Mouse (Mus musculus) right cerebral cortex, postnatal 25 days (tissue): ENCODE measurements around the gene Serpinh1.

Experiments used
- DNase-seq: peaks from one replicate; pipeline ENCODE4 v3.0.0; 2022

Serpinh1 gene

DNA sequence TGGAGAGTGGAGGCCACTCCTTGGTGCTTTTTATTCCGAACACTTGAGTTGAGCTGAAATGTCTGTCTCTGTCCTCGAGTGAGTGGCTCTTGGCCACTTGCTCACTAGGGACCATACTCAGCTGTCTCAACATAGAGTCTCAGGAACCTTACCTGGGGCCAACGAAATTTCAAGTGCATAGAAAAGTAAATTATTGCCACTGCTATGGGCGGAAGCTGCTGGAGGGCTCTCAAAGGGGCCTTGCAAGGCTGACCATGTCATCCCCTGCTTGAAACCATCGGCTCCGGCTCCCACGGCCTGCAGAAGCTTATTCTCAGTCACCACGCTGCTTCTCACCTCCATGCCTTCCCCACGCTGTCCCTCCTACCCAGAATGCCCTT lies 29.7 kb downstream of the Serpinh1 start:
- DNase-seq = no peak

DNA sequence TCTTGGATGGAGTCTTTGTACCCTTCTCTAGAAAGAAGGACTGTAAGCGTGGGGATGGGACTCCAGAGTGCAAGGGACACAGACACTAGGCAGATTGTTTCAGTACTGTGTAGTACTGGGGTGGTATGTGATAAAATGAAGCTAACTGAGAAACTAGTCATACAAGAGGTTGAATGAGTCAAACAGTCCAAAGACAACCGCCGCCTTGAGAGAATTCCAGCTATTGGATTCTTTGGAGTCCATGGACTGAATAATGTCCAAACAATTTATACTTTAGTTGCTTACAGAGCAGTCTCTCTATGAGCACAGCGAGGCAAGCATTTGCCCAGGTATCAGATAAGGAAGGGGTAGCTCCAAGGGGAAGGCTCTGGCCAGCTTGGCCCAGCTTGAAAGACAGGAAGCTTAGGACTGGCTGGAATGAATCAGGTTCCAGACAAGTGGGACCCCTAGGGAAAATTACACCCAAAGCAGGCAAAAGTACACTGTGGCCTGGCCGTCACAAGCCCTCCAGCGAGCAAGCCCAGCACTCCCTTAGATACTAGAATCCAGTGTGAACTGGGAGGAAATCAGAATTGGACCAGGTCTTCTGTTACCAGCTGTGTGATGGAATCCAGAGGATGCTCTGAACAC lies 30.2 kb downstream of the Serpinh1 start:
- DNase-seq = no peak

DNA sequence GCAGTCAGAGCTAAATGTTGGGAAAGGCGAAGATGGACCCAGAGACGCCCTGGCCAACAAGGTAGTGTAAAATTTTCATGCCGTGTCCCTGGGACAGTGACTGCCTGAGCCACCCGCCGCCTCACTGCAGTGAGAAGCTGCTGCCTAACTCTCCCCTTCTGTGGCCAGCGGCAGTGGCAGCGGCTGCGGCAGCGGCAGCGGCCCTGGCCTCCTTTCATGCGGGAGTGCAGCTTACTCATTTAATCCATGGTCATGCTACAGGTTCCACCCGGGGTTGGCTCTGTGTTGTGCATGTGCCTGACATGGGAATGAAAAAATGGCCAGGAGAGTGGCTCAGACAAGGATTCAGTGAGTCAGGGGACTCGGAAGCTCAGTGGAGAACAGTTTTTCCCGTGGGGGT lies 32.5 kb downstream of the Serpinh1 start:
- no peak for DNase-seq

DNA sequence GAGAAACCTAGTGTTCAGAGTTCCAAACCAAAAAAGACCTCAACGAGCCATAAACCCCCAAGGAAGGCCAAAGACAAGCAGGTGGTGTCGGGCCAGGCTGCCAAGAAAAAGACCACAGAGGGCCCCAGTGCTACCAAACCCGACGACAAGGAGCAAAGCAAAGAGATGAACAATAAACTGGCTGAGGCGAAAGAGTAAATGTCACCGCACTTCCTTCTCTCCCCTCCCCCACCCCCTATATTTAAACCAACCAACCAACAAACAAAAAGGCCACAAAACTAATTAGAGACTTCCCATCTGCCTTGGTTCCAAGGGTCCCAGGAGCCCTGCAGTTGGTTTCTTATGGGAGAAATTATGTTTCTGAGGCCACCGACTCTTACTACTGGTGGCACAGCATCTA lies 35.6 kb downstream of the Serpinh1 start:
- DNase-seq = no peak

DNA sequence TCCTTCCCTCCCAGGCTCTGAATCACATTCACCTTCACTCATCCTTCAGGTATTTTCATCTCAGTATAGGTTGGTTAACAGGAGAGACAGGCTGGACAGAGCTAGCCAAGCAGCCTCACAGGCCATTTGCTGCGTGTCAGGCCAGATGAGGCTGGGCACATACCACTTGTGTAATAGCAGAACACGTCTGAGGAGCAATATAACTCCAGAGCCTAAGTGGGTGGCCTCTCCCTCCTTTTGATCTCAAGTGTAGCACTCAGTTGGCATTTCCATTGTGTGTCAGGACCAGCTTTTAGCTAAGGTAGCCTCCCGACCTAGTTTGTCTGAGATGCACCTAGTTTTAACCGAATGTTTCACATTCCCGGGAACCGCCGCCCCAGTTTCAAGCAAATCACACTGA lies 36.8 kb downstream of the Serpinh1 start:
- no peak for DNase-seq

DNA sequence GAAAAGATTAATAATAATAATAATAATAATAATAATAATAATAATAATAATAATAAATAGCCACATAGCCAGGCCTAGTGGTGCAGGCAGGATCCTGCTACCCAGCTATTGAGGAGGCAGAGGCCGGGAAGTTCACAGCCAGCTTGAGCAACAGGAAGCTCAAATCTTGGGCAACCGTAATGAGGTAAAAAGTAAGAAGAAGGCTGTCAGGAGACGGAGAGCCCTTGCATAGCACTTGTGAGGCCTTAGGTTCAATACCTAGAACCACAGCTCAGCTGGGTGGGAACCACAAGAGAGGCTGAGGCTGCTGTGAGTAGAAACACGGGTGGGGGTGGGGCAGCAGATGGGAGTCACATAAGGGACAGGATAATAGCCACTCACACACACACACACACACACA lies 38.5 kb downstream of the Serpinh1 start:
- DNase-seq = no peak

DNA sequence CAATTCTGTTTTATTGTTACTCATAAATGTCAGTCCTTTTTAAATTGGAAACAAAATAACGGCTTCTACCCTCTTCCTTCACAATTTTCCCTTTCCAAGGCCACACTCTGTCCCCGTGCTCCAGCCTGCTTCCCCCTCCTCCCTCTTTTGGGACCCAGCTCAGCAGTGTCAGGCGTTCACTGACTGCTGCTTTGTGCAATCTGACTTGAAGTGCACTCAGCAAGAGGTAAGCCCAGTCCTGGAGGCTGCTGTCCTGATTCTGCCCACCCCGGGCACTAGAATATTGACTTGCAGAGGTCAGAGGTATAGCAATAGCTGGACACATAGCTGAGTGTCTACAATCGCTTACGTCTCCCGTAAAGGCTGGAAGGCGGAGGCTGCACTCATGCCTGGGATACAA lies 39.8 kb downstream of the Serpinh1 start:
- DNase-seq = no peak

DNA sequence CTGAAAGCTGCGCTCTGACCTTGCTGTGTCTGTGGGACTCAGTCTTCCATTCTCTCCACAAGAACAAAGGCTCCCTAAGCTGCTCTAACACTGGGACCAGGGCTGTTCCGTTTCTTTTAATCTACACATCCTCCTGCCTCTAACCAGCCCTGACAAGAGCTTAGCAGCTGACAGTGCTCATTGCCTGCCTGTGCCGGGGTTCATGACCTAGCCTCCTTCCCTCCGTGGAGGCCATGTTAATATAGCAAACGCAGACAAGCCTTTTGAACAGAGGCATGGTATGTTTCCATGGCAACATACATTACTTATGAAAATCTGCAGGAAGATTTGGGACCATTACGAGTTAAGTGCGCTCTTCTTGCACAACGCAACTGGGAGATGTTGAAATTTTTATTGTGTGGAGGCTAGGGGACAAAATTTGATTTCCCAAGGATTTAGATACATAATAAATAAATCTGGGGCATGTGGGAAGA lies 40.3 kb downstream of the Serpinh1 start:
- DNase-seq = no peak

DNA sequence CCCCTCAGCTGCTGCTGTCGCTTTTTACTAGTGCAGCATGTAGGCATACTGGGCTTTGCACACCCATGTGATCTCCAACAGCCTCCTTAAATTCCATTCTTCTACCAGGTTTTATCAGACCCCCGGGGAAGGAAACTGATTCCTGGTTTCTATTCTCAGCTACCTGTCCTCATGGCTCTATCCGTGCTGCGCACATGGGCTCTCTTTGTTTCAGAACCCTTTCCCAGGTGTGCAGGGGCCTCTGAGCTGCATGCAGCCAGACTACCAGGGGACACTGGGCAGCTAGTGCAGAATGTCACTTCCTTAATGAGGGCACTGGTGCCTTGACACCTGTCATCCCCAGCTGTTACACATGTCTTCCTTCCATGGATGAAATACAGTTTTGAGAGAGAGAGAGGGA lies 41.0 kb downstream of the Serpinh1 start:
- DNase-seq = no peak

DNA sequence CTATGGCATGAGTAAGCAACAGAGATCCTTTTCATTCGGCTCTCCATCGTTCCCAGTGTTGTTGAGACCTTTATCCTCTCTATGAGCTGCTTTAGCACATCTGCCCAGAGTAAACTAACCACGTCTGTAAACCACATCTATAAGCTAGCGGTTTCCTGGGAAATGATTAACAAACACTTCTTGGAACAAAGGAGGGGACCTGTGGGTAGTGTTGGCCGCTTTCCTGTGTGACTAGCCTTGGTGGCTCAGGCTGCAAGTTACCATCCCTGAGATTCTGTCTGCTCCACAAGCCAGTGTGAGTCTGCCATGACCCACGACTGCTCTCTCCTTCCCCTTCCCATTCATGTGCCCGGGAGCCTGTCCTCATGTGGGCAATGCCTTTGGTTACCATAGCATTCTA lies 41.6 kb downstream of the Serpinh1 start:
- no peak for DNase-seq

DNA sequence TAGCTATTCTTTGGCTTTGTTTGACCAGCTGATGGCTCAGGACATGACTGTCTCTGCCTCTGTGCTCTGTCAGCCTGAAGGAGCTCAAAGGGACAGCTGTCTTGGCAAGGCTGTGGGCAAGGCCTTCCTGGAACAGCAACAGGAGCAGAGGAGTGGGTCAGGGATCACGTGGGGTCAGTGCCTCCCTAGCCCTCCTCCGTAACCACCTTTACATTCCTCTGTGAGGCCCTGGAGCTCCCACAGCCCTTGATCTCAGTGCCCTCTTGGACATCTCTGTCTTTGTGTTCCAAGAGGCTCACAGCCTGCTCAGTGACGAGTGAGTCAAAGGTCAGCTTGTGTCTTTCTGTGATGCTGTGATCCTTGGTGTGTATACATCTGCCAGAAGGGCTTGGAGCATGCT lies 46.4 kb downstream of the Serpinh1 start:
- DNase-seq = no peak

DNA sequence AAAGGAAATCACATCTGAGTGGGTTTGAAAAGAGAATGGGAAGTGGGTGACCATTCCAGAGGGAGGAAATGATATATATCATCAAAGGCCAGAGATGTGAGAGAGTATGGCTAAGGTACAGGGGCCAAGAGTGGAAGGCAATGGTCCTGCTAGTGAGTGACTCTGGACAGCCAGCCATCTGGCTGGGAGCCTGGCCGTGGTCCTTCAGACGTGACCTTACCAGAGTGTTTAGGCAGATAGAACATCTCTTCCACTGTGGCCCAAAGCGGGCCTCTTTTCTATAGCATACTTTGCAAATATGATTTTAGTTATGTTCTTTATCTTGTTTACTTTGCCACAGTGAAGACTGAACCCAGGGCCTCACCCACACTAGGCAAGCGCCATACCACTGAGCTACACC lies 47.4 kb downstream of the Serpinh1 start:
- no peak for DNase-seq

DNA sequence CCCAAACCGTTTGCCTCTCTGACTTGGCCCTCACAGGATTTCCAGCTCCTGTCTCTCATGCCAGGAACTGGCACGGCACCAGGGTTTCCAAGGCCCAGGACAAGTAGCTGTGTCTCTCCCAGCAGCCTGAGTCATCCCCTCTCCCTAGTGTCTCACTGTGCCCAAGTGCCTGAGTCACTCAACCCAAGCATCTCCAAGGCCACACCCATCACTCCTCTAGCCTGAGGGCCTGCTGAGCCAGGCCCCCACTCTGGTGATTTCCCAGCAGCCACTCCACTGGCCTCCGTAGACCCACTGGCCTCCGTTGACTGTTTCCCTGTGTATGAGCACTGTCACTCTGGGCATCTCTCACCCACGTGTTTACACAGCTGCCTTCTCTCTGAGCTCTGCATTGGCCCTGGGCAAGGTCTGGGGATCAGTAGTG lies 48.1 kb downstream of the Serpinh1 start:
- DNase-seq = peak; percentile 31

DNA sequence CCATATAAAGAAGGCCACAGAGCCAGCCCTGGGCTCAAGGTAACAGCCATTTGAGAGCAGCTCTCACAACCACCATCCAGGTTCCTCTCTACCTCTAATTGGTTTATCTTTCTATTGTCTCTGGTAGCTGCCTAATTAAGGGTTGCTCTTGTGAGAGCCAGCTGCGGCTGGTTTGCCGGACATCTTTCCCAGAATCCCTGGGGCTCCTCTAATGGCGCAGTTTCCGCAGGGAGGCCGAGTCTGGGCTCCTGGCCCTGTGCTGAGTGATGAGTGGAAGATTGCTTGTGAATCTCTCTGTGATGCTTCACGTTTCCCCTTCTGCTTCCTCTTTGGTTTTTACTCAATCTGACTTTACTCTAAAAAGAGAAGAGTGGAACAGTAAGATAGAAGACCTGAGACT lies 49.0 kb downstream of the Serpinh1 start:
- no peak for DNase-seq

DNA sequence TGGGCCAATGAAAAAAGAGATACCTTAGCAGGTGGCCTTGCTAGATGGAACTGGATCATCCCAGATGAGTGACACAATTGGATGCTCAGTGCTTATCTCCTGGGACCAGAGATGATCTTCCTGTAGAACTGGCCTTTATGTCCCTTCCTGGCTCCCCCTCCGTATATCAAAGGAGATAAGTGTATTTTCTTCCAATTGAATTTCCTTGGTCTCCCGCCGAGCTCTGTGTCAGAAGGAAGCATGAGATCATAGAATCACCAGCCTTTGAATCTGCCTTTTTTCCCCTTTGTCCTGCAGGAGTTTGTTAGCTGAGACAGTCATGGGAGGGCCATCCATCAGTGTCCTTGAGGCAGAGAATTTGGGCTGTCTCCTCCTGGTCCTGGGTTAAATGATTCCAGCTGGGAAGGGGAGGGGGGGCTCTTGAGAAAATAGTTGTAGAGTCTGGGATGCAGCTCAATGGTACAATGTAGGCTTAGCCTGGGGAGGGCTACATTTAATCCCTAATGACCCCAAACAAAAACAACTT lies 52.3 kb downstream of the Serpinh1 start:
- DNase-seq = no peak
